Mouse (Mus musculus): ENCODE measurements around the gene Ccdc50. TPM values are rescaled to one million over a fixed set of nuclear protein-coding genes. Genes with fewer than 3 reads are reported as not detected.
A peak's percentile ranks its signal among the peaks of the same experiment; 100 is the strongest.

Ccdc50 gene
- polyA plus RNA-seq, 2 experiments = 8.5 to 15.9 TPM

DNA sequence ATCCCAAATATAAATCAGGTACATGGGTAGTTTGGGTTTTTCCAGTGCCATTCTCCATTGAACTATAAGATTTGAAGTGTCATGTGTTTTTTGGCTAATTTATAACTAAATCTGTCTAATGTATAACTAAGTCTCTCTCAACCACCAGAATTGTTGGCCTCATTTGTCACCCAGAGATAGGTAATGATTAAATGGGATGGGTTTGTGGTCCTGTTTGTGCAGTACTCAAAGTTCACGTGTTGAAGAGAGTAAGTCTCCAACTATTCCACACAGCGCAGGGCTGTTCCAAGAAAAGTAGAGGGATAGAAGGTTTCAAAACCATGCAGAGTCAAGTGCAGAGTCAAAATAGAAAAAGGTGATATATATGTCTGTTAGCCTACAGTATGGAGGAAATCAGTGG lies 13.4 kb upstream of the Ccdc50 start:
- no peak overlapping the region for H3K4me3 ChIP-seq (ENCODE audit: insufficient read depth in 1 of 2, low read depth in 2 of 2, low read length in 2 of 2)
- no peaks in the 10 kb centered on the region; a peak in 1 of 4 replicates for H3K4me1 ChIP-seq (replicated peaks; ENCODE audit: control insufficient read depth in 2 of 2, insufficient read depth in 2 of 2, low read length in 1 of 2)
- no peaks in the 10 kb centered on the region for H3K9me3 ChIP-seq (ENCODE audit: control insufficient read depth, low read length)
- H3K9ac ChIP-seq (replicated peaks) = no peak overlapping the region
- no peak overlapping the region for H3K4me2 ChIP-seq (ENCODE audit: low read depth)
- H3K36me3 ChIP-seq (replicated peaks; ENCODE audit: control insufficient read depth, insufficient read depth, low read depth) = no peaks in the 10 kb centered on the region
- H3K27ac ChIP-seq = no peak overlapping the region
- TF ChIP-seq EP300 (IDR thresholded peaks at IDR 0.05; ENCODE audit: low read depth) = no peak
- TF ChIP-seq CTCF (IDR thresholded peaks at IDR 0.05; ENCODE audit: low read depth) = no peak
- no peaks in the 10 kb centered on the region for H3K27me3 ChIP-seq (ENCODE audit: control insufficient read depth, insufficient read depth, low read length)
- WGBS (ENCODE audit: insufficient replicate concordance) = 70% methylated on average over 2 of the region's 2 CpGs
- ATAC-seq (ENCODE audit: insufficient read depth) = peak; percentile 56; the same call in 1 of the 2 replicates
- peak in 1 of 3 experiments; percentile 17 for DNase-seq (ENCODE audit: low read depth in 3 of 3, low spot score in 3 of 3)

GRCm38 (mm10) chr16:27376556-27376955 lies 12.1 kb upstream of the Ccdc50 start:
- H3K27me3 ChIP-seq (ENCODE audit: control insufficient read depth, insufficient read depth, low read length) = no peaks in the 10 kb centered on the region

GRCm38 (mm10) chr16:27382217-27382616 lies 6.5 kb upstream of the Ccdc50 start:
- Histone ChIP-seq H3K36me3 (replicated peaks; ENCODE audit: control insufficient read depth, insufficient read depth, low read depth) (no peaks in the 10 kb centered on the region), H3K9me3 (ENCODE audit: control insufficient read depth, low read length) (no peaks in the 10 kb centered on the region), H3K4me1 (replicated peaks; ENCODE audit: control insufficient read depth in 2 of 2, insufficient read depth in 2 of 2, low read length in 1 of 2) (no peaks in the 10 kb centered on the region), H3K9ac (replicated peaks) (no peak overlapping the region), H3K4me2 (ENCODE audit: low read depth) (no peak overlapping the region), H3K4me3 (ENCODE audit: insufficient read depth in 1 of 2, low read depth in 2 of 2, low read length in 2 of 2) (no peak overlapping the region), H3K27me3 (ENCODE audit: control insufficient read depth, insufficient read depth, low read length) (no peaks in the 10 kb centered on the region), H3K27ac (no peak overlapping the region)
- DNase-seq (ENCODE audit: low read depth in 3 of 3, low spot score in 3 of 3) (no peak), ATAC-seq (ENCODE audit: insufficient read depth) (no peak)
- no peak for TF ChIP-seq CTCF (IDR thresholded peaks at IDR 0.05; ENCODE audit: low read depth)
- TF ChIP-seq EP300 (IDR thresholded peaks at IDR 0.05; ENCODE audit: low read depth) = no peak
- 65% methylated on average over 4 of the region's 4 CpGs for WGBS (ENCODE audit: insufficient replicate concordance)

More at GRCm38 (mm10) chr16:27376556-27376955, 12.1 kb upstream of the Ccdc50 start:
- no peaks in the 10 kb centered on the region; a peak in 1 of 4 replicates for H3K4me1 ChIP-seq (replicated peaks; ENCODE audit: control insufficient read depth in 2 of 2, insufficient read depth in 2 of 2, low read length in 1 of 2)
- no peak overlapping the region for H3K27ac ChIP-seq
- no peak for TF ChIP-seq CTCF (IDR thresholded peaks at IDR 0.05; ENCODE audit: low read depth)
- TF ChIP-seq EP300 (IDR thresholded peaks at IDR 0.05; ENCODE audit: low read depth) = no peak
- H3K9ac ChIP-seq (replicated peaks) = no peak overlapping the region
- H3K4me2 ChIP-seq (ENCODE audit: low read depth) = no peak overlapping the region
- H3K9me3 ChIP-seq (ENCODE audit: control insufficient read depth, low read length) = no peaks in the 10 kb centered on the region
- DNase-seq (ENCODE audit: low read depth in 3 of 3, low spot score in 3 of 3) = no peak
- no peaks in the 10 kb centered on the region for H3K36me3 ChIP-seq (replicated peaks; ENCODE audit: control insufficient read depth, insufficient read depth, low read depth)
- no peak overlapping the region for H3K4me3 ChIP-seq (ENCODE audit: insufficient read depth in 1 of 2, low read depth in 2 of 2, low read length in 2 of 2)
- ATAC-seq (ENCODE audit: insufficient read depth) = no peak

DNA sequence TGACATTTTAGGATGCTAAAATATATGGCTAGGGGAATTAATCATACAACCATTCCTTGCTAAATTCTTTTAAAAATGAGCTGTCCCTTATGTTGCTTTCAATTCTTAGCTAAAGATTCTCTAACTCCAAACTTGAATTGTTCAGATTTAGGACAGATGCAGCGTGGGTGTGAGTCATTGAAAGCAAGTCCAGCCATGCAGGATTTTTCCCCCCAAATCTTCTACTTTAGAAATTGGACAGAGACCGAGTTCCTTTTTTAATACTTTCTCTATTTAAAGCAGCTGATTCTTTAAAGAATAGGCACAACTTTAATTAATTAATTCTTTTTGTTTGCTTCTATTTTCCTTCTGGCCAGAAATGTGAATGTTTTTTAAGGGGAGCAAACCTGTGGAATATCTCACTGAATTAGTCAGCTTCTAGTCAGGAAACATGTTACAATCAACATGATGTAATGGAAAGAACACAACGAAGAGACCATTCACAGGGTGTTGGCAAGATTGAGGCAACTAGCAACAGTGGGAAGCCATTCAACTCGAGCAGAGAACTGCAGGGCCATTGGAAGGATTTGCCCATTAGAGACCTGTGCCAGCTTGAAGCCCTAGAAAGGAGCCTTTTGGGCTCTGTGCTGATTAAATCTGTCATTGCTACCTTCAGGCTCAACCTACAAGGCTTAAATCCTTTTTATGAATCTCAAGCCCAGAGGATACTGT lies 3.6 kb upstream of the Ccdc50 start:
- no peak for TF ChIP-seq CTCF (IDR thresholded peaks at IDR 0.05; ENCODE audit: low read depth)
- TF ChIP-seq EP300 (IDR thresholded peaks at IDR 0.05; ENCODE audit: low read depth) = no peak
- DNase-seq (ENCODE audit: low read depth in 3 of 3, low spot score in 3 of 3) (no peak), ATAC-seq (ENCODE audit: insufficient read depth) (no peak)
- Histone ChIP-seq H3K4me2 (ENCODE audit: low read depth) (no peak overlapping the region), H3K4me3 (ENCODE audit: insufficient read depth in 1 of 2, low read depth in 2 of 2, low read length in 2 of 2) (no peak overlapping the region), H3K27me3 (ENCODE audit: control insufficient read depth, insufficient read depth, low read length) (no peaks in the 10 kb centered on the region), H3K36me3 (replicated peaks; ENCODE audit: control insufficient read depth, insufficient read depth, low read depth) (no peaks in the 10 kb centered on the region), H3K9me3 (ENCODE audit: control insufficient read depth, low read length) (no peaks in the 10 kb centered on the region), H3K4me1 (replicated peaks; ENCODE audit: control insufficient read depth in 2 of 2, insufficient read depth in 2 of 2, low read length in 1 of 2) (peaks cover 6 to 14% of the 10 kb centered on the region in 2 experiments; a peak in 3 of 4 replicates), H3K9ac (replicated peaks) (no peak overlapping the region), H3K27ac (no peak overlapping the region)
- 49% methylated on average over 4 of the region's 4 CpGs for WGBS (ENCODE audit: insufficient replicate concordance)

DNA sequence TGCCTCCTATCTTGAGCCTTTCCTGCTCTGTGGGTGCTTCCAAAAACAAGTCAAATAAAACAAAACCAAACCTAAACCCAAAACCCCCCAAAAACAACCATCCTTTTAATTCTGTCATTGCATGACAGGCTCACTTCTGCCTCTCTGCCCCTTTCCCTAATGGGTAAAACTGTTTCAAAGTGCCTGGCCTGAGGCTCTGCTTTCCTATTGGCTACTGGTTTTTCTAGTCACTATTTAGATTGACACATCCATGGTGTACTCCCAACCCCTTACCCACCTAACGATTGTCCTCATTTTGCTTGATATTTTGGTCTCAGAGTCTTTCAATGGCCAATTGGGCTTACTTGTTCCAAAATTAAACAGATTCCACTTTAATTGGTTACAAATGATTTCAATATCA lies 3.0 kb upstream of the Ccdc50 start:
- Histone ChIP-seq H3K36me3 (replicated peaks; ENCODE audit: control insufficient read depth, insufficient read depth, low read depth) (no peaks in the 10 kb centered on the region), H3K9me3 (ENCODE audit: control insufficient read depth, low read length) (no peaks in the 10 kb centered on the region), H3K27ac (no peak overlapping the region), H3K4me3 (ENCODE audit: insufficient read depth in 1 of 2, low read depth in 2 of 2, low read length in 2 of 2) (no peak overlapping the region), H3K4me2 (ENCODE audit: low read depth) (no peak overlapping the region), H3K9ac (replicated peaks) (no peak overlapping the region), H3K4me1 (replicated peaks; ENCODE audit: control insufficient read depth in 2 of 2, insufficient read depth in 2 of 2, low read length in 1 of 2) (peaks cover 6 to 18% of the 10 kb centered on the region in 2 experiments; a peak in 3 of 4 replicates), H3K27me3 (ENCODE audit: control insufficient read depth, insufficient read depth, low read length) (no peaks in the 10 kb centered on the region)
- ATAC-seq (ENCODE audit: insufficient read depth) (no peak), DNase-seq (ENCODE audit: low read depth in 3 of 3, low spot score in 3 of 3) (no peak)
- TF ChIP-seq CTCF (IDR thresholded peaks at IDR 0.05; ENCODE audit: low read depth) (no peak), EP300 (IDR thresholded peaks at IDR 0.05; ENCODE audit: low read depth) (no peak)
- WGBS (ENCODE audit: insufficient replicate concordance) = 63% methylated on average over 1 of the region's 1 CpGs
